Mouse (Mus musculus): ENCODE measurements at regions not wholly inside any gene's neighbourhood (a gene's known extent, or its start where the extent isn't known, plus 50 kb on each side); places are given as distances from the start of the nearest gene placed in this dataset.

- no peak for TF ChIP-seq CTCF (IDR thresholded peaks at IDR 0.05; ENCODE audit: control insufficient read depth, insufficient read depth, low read length)
- no peak for TF ChIP-seq POLR2A (IDR thresholded peaks at IDR 0.05; ENCODE audit: borderline replicate concordance, control insufficient read depth, low read depth, low read length)
These were observed 88.0 kb upstream of the Runx3 start for GRCm38 (mm10) chr4:135032461-135032860.
